Comparison of ENCODE assay signal across 9 mouse cellular contexts in genomic region chr6:55166777-55167463, GRCm38 (mm10). TPM values are rescaled to one million over a fixed set of nuclear protein-coding genes. Genes with fewer than 3 reads are reported as not detected.
DNase-seq lines count a peak whose midpoint lies in the region; ATAC-seq and TF ChIP-seq lines count a peak whose summit lies in the region.
"Had no signal": no experiment of that assay in that cellular context is flagged by ENCODE, and none has a peak within 500 bp of the region (broad histone marks: within the 10 kb centered on the region; RNA-seq: fewer than 3 reads in every experiment).

No protein-coding gene starts in this region.

- no peaks in the 10 kb centered on the region for H3K36me3 ChIP-seq in G1E (replicated peaks)
- H3K36me3 ChIP-seq in forebrain, embryonic 12.5 days (replicated peaks): no peaks in the 10 kb centered on the region
- H3K36me3 ChIP-seq in hindbrain, embryonic 11.5 days (ENCODE audit: control insufficient read depth, insufficient read depth, low read length): no peaks in the 10 kb centered on the region
- H3K36me3 ChIP-seq: liver, embryonic 15.5 days had no signal

- peaks cover 2% of the 10 kb centered on the region; the same call in 1 of the 2 replicates for H3K27me3 ChIP-seq in G1E (ENCODE audit: insufficient read depth, low read length)
- peaks cover 18% of the 10 kb centered on the region; the same call in 1 of the 2 replicates for H3K27me3 ChIP-seq in forebrain, embryonic 12.5 days
- peaks cover 56% of the 10 kb centered on the region for H3K27me3 ChIP-seq in hindbrain, embryonic 11.5 days (ENCODE audit: control insufficient read depth, insufficient read depth, low read length)
- H3K27me3 ChIP-seq: liver, embryonic 15.5 days had no signal

- H3K9me3 ChIP-seq in G1E (replicated peaks): no peaks in the 10 kb centered on the region
- H3K9me3 ChIP-seq in forebrain, embryonic 12.5 days: no peaks in the 10 kb centered on the region
- no peaks in the 10 kb centered on the region for H3K9me3 ChIP-seq in hindbrain, embryonic 11.5 days (ENCODE audit: control insufficient read depth, low read length)
- H3K9me3 ChIP-seq: liver, embryonic 15.5 days had no signal

- 57% methylated on average over 7 of the region's 7 CpGs for WGBS in forebrain, embryonic 12.5 days
- WGBS in hindbrain, embryonic 11.5 days: 57% methylated on average over 7 of the region's 7 CpGs

- peak; percentile 91 for TF ChIP-seq CTCF in G1E (IDR thresholded peaks at IDR 0.05; ENCODE audit: low read depth, low read length)

- no peak overlapping the region for H3K9ac ChIP-seq in forebrain, embryonic 12.5 days
- H3K9ac ChIP-seq in hindbrain, embryonic 11.5 days (ENCODE audit: low read depth, low read length): no peak overlapping the region
- H3K9ac ChIP-seq: liver, embryonic 15.5 days had no signal

- H3K4me1 ChIP-seq in G1E (ENCODE audit: insufficient read depth, low read depth, low read length): 0 out of 2 replicates have a peak, but pooled peaks cover 2% of the 10 kb centered on the region
- H3K4me1 ChIP-seq in forebrain, embryonic 12.5 days: no peaks in the 10 kb centered on the region
- H3K4me1 ChIP-seq in hindbrain, embryonic 11.5 days (replicated peaks; ENCODE audit: control insufficient read depth, insufficient read depth, low read length): no peaks in the 10 kb centered on the region
- H3K4me1 ChIP-seq: liver, embryonic 15.5 days had no signal

- H3K4me3 ChIP-seq in G1E (ENCODE audit: low read depth, low read length): no peak overlapping the region
- H3K4me3 ChIP-seq in forebrain, embryonic 12.5 days (replicated peaks): no peak overlapping the region
- H3K4me3 ChIP-seq in hindbrain, embryonic 11.5 days (ENCODE audit: low read depth, low read length): no peak overlapping the region
- H3K4me3 ChIP-seq: liver, embryonic 15.5 days had no signal

- H3K4me2 ChIP-seq in forebrain, embryonic 12.5 days: no peak overlapping the region
- H3K4me2 ChIP-seq in hindbrain, embryonic 11.5 days (replicated peaks; ENCODE audit: low read depth, low read length): no peak overlapping the region
- H3K4me2 ChIP-seq: liver, embryonic 15.5 days had no signal

- no peak for ATAC-seq in G1E (ENCODE audit: extremely low read depth, insufficient number of reproducible peaks, low FRiP score, poor library complexity, severe bottlenecking)
- ATAC-seq in forebrain, embryonic 12.5 days (ENCODE audit: low FRiP score): peak; percentile 53
- peak; percentile 35; the same call in 1 of the 2 replicates for ATAC-seq in hindbrain, embryonic 11.5 days (ENCODE audit: low FRiP score)

- H3K27ac ChIP-seq in forebrain, embryonic 12.5 days: no peak overlapping the region
- no peak overlapping the region for H3K27ac ChIP-seq in hindbrain, embryonic 11.5 days (ENCODE audit: low read depth, low read length)
- H3K27ac ChIP-seq: liver, embryonic 15.5 days had no signal

- DNase-seq in G1E (ENCODE audit: low spot score): peak; percentile 48
- DNase-seq in c-Kit-positive CD71-negative TER-119-negative erythroid progenitor cells, embryonic 14.5 days (ENCODE audit: low read depth): peak; percentile 72
- peak; percentile 84 for DNase-seq in hindbrain, embryonic 11.5 days (ENCODE audit: low spot score)
- DNase-seq in layer of hippocampus, adult 9-10 months (ENCODE audit: low spot score): peak; percentile 74
- DNase-seq in lung, postnatal 14 days: peak; percentile 79
- DNase-seq in retina, adult 2 months (ENCODE audit: low read depth, low spot score): peak; percentile 54
- DNase-seq in thymus, postnatal 36 days: peak; percentile 58 to 60

RNA-seq across cellular contexts. Expression of gene Inmt, which starts 7.9 kb away (rescaled TPM):
- total RNA-seq in G1E (2014; fragmentation: Nextera tagmentation) (not detected in 2 replicates), G1E (2017) (not detected in 2 replicates)
- polyA plus RNA-seq in G1E (2012): not detected in 2 replicates
- 0.59 and 0.92 TPM in 2 replicates for polyA plus RNA-seq in forebrain, embryonic 12.5 days (2016; fragmentation: Nextera tagmentation; extraction: Ambion mirVana)
- polyA plus RNA-seq in hindbrain, embryonic 11.5 days (2014; fragmentation: Nextera tagmentation; extraction: Ambion mirVana): 0.28 TPM in 1 of 2 replicates, not detected in the other

RNA-seq across cellular contexts. Expression of gene Crhr2, which starts 34.1 kb away (rescaled TPM):
- total RNA-seq in G1E (2014; fragmentation: Nextera tagmentation) (not detected in 2 replicates), G1E (2017) (0.12 and 0.22 TPM in 2 replicates)
- polyA plus RNA-seq in G1E (2012): not detected in 2 replicates
- 0.33 and 0.44 TPM in 2 replicates for polyA plus RNA-seq in forebrain, embryonic 12.5 days (2016; fragmentation: Nextera tagmentation; extraction: Ambion mirVana)
- polyA plus RNA-seq in hindbrain, embryonic 11.5 days (2014; fragmentation: Nextera tagmentation; extraction: Ambion mirVana): 0.15 and 0.31 TPM in 2 replicates

RNA-seq across cellular contexts. Expression of gene Mindy4, which starts 36.3 kb away (rescaled TPM):
- not detected in 2 replicates for total RNA-seq in G1E (2014; fragmentation: Nextera tagmentation)
- total RNA-seq in G1E (2017): 0.05 and 0.17 TPM in 2 replicates
- polyA plus RNA-seq in G1E (2012): not detected in 2 replicates
- polyA plus RNA-seq in forebrain, embryonic 12.5 days (2016; fragmentation: Nextera tagmentation; extraction: Ambion mirVana): 16.8 and 20.6 TPM in 2 replicates
- polyA plus RNA-seq in hindbrain, embryonic 11.5 days (2014; fragmentation: Nextera tagmentation; extraction: Ambion mirVana): 11.9 and 12.6 TPM in 2 replicates

Comparison
In these comparisons a context has a peak if more than half of its experiments do, and no peak if none do; other contexts are left out.
1. RNA of gene Mindy4, which starts 36.3 kb away (polyA plus RNA-seq): 16.8 to 20.6 TPM in forebrain, embryonic 12.5 days and 11.9 to 12.6 TPM in hindbrain, embryonic 11.5 days; not detected in G1E; every median in the first group is over 10 times any median in the second.
2. Peak in every context shown above with its lines, with median percentiles within 50 percentile points of each other: DNase-seq.